Mouse (Mus musculus) kidney, embryonic 15.5 days (tissue): ENCODE data around the gene Traf3ip1. TPM values are rescaled to one million over a fixed set of nuclear protein-coding genes. Genes with fewer than 3 reads are reported as not detected.
A peak's percentile ranks its signal among the peaks of the same experiment; 100 is the strongest.

Experiments
- ATAC-seq: fragments of 200-750 bp; cut with Nextera tagmentation; replicated peaks from 2 replicates; pipeline ENCODE4 v1.8.0; 2017; ENCODE audit warnings: moderate TSS enrichment; ENCODE audit not compliant: low FRiP score
- H3K27ac ChIP-seq: fragments of 300-500 bp; sonication (generic); 2 replicates; pipeline ENCODE4 v1.5.1; 2015; ENCODE audit warnings: mild to moderate bottlenecking, inconsistent platforms
- H3K27me3 ChIP-seq: fragments of 300-500 bp; sonication (generic); 2 replicates; pipeline ENCODE4 v1.6.1; 2015; ENCODE audit warnings: inconsistent platforms
- H3K36me3 ChIP-seq: fragments of 300-500 bp; sonication (generic); 2 replicates; pipeline ENCODE4 v1.6.1; 2015; ENCODE audit warnings: inconsistent platforms
- H3K4me1 ChIP-seq: fragments of 300-500 bp; sonication (generic); 2 replicates; pipeline ENCODE4 v1.6.1; 2015; ENCODE audit warnings: inconsistent platforms
- H3K4me2 ChIP-seq: fragments of 300-500 bp; sonication (generic); 2 replicates; pipeline ENCODE4 v1.6.1; 2015; ENCODE audit warnings: moderate library complexity, mild to moderate bottlenecking, inconsistent platforms
- H3K4me3 ChIP-seq: fragments of 300-500 bp; sonication (generic); replicated peaks from 2 replicates; pipeline ENCODE4 v1.5.1; 2015; ENCODE audit warnings: mild to moderate bottlenecking, inconsistent platforms
- H3K9ac ChIP-seq: fragments of 300-500 bp; sonication (generic); 2 replicates; pipeline ENCODE4 v1.6.1; 2015; ENCODE audit warnings: mild to moderate bottlenecking, inconsistent platforms
- H3K9me3 ChIP-seq: fragments of 300-500 bp; sonication (generic); replicated peaks from 2 replicates; pipeline ENCODE4 v1.6.1; 2016; ENCODE audit warnings: inconsistent platforms
- WGBS: fragments of 180-500 bp; shearing (Covaris S2); methylation state at CpG from one replicate; pipeline ENCODE4 v1.1.7; 2015; ENCODE audit warnings: mixed read lengths; 5-methylcytosine and 5-hydroxymethylcytosine counted together
- polyA plus RNA-seq: library from polyadenylated mRNA; unstranded; fragments of >200 nt; fragmentation: Nextera tagmentation; extraction: Ambion mirVana; gene quantifications from 2 replicates; pipeline ENCODE4 v1.2.1, GENCODE M21; 2015

The Traf3ip1 gene
- polyA plus RNA-seq, 1 experiment from 2014 or later: 11.8 TPM

- ATAC-seq: no peak
- Histone ChIP-seq H3K4me2 (no peak overlapping the region), H3K4me3 (no peak overlapping the region), H3K27ac (no peak overlapping the region), H3K9me3 (no peaks in the 10 kb centered on the region), H3K4me1 (peaks cover 20% of the 10 kb centered on the region), H3K36me3 (no peaks in the 10 kb centered on the region), H3K9ac (no peak overlapping the region), H3K27me3 (peaks cover 40% of the 10 kb centered on the region)
- 50% methylated on average over 1 of the region's 1 CpGs for WGBS
Measured at GRCm38 (mm10) chr1:91538570-91538929, 44.1 kb downstream of the Traf3ip1 start.

- no peak for ATAC-seq
- Histone ChIP-seq H3K4me3 (peak overlapping the region; percentile 91; the same call in 1 of the 2 replicates), H3K27me3 (peaks cover 40% of the 10 kb centered on the region), H3K4me1 (peaks cover 20% of the 10 kb centered on the region), H3K36me3 (no peaks in the 10 kb centered on the region), H3K9ac (no peak overlapping the region), H3K27ac (0 out of 2 replicates have a peak overlapping the region, but pooled peaks have one; percentile 10), H3K4me2 (peak overlapping the region; percentile 96), H3K9me3 (no peaks in the 10 kb centered on the region)
- 18% methylated on average over 6 of the region's 6 CpGs for WGBS
Measured at GRCm38 (mm10) chr1:91539246-91539645, 44.8 kb downstream of the Traf3ip1 start.

- WGBS: 5% methylated on average over 22 of the region's 22 CpGs
- Histone ChIP-seq H3K27me3 (peaks cover 40% of the 10 kb centered on the region), H3K9me3 (no peaks in the 10 kb centered on the region), H3K27ac (0 out of 2 replicates have a peak overlapping the region, but pooled peaks have one; percentile 10), H3K9ac (peak overlapping the region; percentile 11; the same call in 1 of the 2 replicates), H3K4me2 (peak overlapping the region; percentile 96), H3K36me3 (peaks cover 4% of the 10 kb centered on the region; the same call in 1 of the 2 replicates), H3K4me3 (peak overlapping the region; percentile 91), H3K4me1 (peaks cover 20% of the 10 kb centered on the region)
- peak; percentile 19 for ATAC-seq
Measured at GRCm38 (mm10) chr1:91539704-91540270, 45.3 kb downstream of the Traf3ip1 start.

GRCm38 (mm10) chr1:91540271-91540826, 45.9 kb downstream of the Traf3ip1 start, which contains the start of gene Asb1:
Asb1 (plus strand) TSS chr1:91540544.
- under 1% methylated on average over 41 of the region's 41 CpGs for WGBS
- peak within 1 kb of the TSS; percentile 96 for H3K4me2 ChIP-seq
- peaks cover 20% of the 10 kb centered on the region for H3K4me1 ChIP-seq
- H3K27ac ChIP-seq: peak within 1 kb of the TSS; percentile 71
- H3K36me3 ChIP-seq: peaks cover 9% of the 10 kb centered on the region; the same call in 1 of the 2 replicates
- peaks cover 40% of the 10 kb centered on the region for H3K27me3 ChIP-seq
- peak within 1 kb of the TSS; percentile 91 for H3K4me3 ChIP-seq
- peak within 1 kb of the TSS; percentile 76 for H3K9ac ChIP-seq
- ATAC-seq: peak; percentile 97
- no peaks in the 10 kb centered on the region for H3K9me3 ChIP-seq

- peaks cover 34% of the 10 kb centered on the region for H3K27me3 ChIP-seq
- ATAC-seq: no peak
- peak overlapping the region; percentile 91 for H3K4me3 ChIP-seq
- H3K4me2 ChIP-seq: peak overlapping the region; percentile 96
- 0 out of 2 replicates have a peak overlapping the region, but pooled peaks have one; percentile 71 for H3K27ac ChIP-seq
- H3K9ac ChIP-seq: peak overlapping the region; percentile 76
- peaks cover 13% of the 10 kb centered on the region for H3K36me3 ChIP-seq
- H3K4me1 ChIP-seq: peaks cover 20% of the 10 kb centered on the region
- H3K9me3 ChIP-seq: no peaks in the 10 kb centered on the region
- WGBS: 14% methylated on average over 15 of the region's 15 CpGs
Measured at GRCm38 (mm10) chr1:91541042-91541592, 46.7 kb downstream of the Traf3ip1 start.

- Histone ChIP-seq H3K4me2 (no peak overlapping the region), H3K36me3 (peaks cover 34% of the 10 kb centered on the region), H3K9ac (no peak overlapping the region), H3K4me1 (peaks cover 20% of the 10 kb centered on the region), H3K27me3 (peaks cover 12% of the 10 kb centered on the region), H3K4me3 (no peak overlapping the region), H3K27ac (no peak overlapping the region), H3K9me3 (no peaks in the 10 kb centered on the region)
- no peak for ATAC-seq
- 83% methylated on average over 4 of the region's 4 CpGs for WGBS
Measured at GRCm38 (mm10) chr1:91543974-91544373, 49.5 kb downstream of the Traf3ip1 start.

GRCm38 (mm10) chr1:91545226-91545625, 50.8 kb downstream of the Traf3ip1 start:
- peaks cover 37% of the 10 kb centered on the region for H3K36me3 ChIP-seq
- H3K4me3 ChIP-seq: no peak overlapping the region
- no peak overlapping the region for H3K9ac ChIP-seq
- H3K27me3 ChIP-seq: no peaks in the 10 kb centered on the region
- H3K27ac ChIP-seq: no peak overlapping the region
- WGBS: 89% methylated on average over 1 of the region's 1 CpGs
- ATAC-seq: no peak
- peaks cover 11% of the 10 kb centered on the region for H3K4me1 ChIP-seq
- no peak overlapping the region for H3K4me2 ChIP-seq
- H3K9me3 ChIP-seq: no peaks in the 10 kb centered on the region

- Histone ChIP-seq H3K9ac (no peak overlapping the region), H3K4me1 (no peaks in the 10 kb centered on the region), H3K9me3 (no peaks in the 10 kb centered on the region), H3K4me2 (no peak overlapping the region), H3K4me3 (no peak overlapping the region), H3K36me3 (peaks cover 44% of the 10 kb centered on the region), H3K27ac (no peak overlapping the region), H3K27me3 (no peaks in the 10 kb centered on the region)
- WGBS: 97% methylated on average over 5 of the region's 5 CpGs
- no peak for ATAC-seq
Measured at GRCm38 (mm10) chr1:91547567-91547966, 53.1 kb downstream of the Traf3ip1 start.

GRCm38 (mm10) chr1:91549073-91549472, 54.6 kb downstream of the Traf3ip1 start:
- WGBS: 86% methylated on average over 2 of the region's 2 CpGs
- Histone ChIP-seq H3K9me3 (no peaks in the 10 kb centered on the region), H3K4me2 (no peak overlapping the region), H3K4me1 (no peaks in the 10 kb centered on the region), H3K36me3 (peaks cover 53% of the 10 kb centered on the region), H3K4me3 (no peak overlapping the region), H3K27me3 (no peaks in the 10 kb centered on the region), H3K27ac (no peak overlapping the region), H3K9ac (no peak overlapping the region)
- ATAC-seq: no peak

GRCm38 (mm10) chr1:91557099-91557498, 62.7 kb downstream of the Traf3ip1 start:
- Histone ChIP-seq H3K4me1 (no peaks in the 10 kb centered on the region), H3K9ac (no peak overlapping the region), H3K4me2 (no peak overlapping the region), H3K9me3 (no peaks in the 10 kb centered on the region), H3K27me3 (no peaks in the 10 kb centered on the region), H3K36me3 (peaks cover 47% of the 10 kb centered on the region), H3K4me3 (no peak overlapping the region), H3K27ac (no peak overlapping the region)
- 70% methylated on average over 2 of the region's 2 CpGs for WGBS
- ATAC-seq: no peak

GRCm38 (mm10) chr1:91561226-91561625, 66.8 kb downstream of the Traf3ip1 start:
- WGBS: 88% methylated on average over 6 of the region's 6 CpGs
- H3K4me2 ChIP-seq: no peak overlapping the region

GRCm38 (mm10) chr1:91562977-91563590, 68.6 kb downstream of the Traf3ip1 start:
- Histone ChIP-seq H3K36me3 (peaks cover 2% of the 10 kb centered on the region; the same call in 1 of the 2 replicates), H3K4me3 (no peak overlapping the region), H3K9ac (no peak overlapping the region), H3K9me3 (no peaks in the 10 kb centered on the region), H3K27ac (no peak overlapping the region), H3K4me1 (no peaks in the 10 kb centered on the region), H3K27me3 (no peaks in the 10 kb centered on the region), H3K4me2 (no peak overlapping the region)
- WGBS: 82% methylated on average over 4 of the region's 4 CpGs
- ATAC-seq: no peak

More at GRCm38 (mm10) chr1:91561226-91561625, 66.8 kb downstream of the Traf3ip1 start:
- no peak overlapping the region for H3K4me3 ChIP-seq
- H3K9me3 ChIP-seq: no peaks in the 10 kb centered on the region
- ATAC-seq: no peak
- H3K27me3 ChIP-seq: no peaks in the 10 kb centered on the region
- H3K27ac ChIP-seq: no peak overlapping the region
- H3K9ac ChIP-seq: no peak overlapping the region
- peaks cover 12% of the 10 kb centered on the region for H3K36me3 ChIP-seq
- H3K4me1 ChIP-seq: no peaks in the 10 kb centered on the region
